Mouse (Mus musculus) intestine, postnatal 0 days (tissue): ENCODE measurements around the gene Pih1d1. TPM values are rescaled to one million over a fixed set of nuclear protein-coding genes. Genes with fewer than 3 reads are reported as not detected.

Experiments used
- ATAC-seq: fragments of 200-750 bp; cut with Nextera tagmentation; 2 replicates; pipeline ENCODE4 v1.8.0; 2017; ENCODE audit warnings: mild to moderate bottlenecking, moderate TSS enrichment, moderate library complexity
- H3K27ac ChIP-seq: fragments of 300-500 bp; sonication (generic); 2 replicates; pipeline ENCODE4 v1.5.1; 2014; ENCODE audit warnings: mild to moderate bottlenecking, low read depth, low read length, moderate library complexity
- H3K27me3 ChIP-seq: fragments of 300-500 bp; sonication (generic); replicated peaks from 2 replicates; pipeline ENCODE4 v1.6.1; 2014; ENCODE audit warnings: low read length, mixed read lengths; ENCODE audit not compliant: control insufficient read depth, insufficient read depth
- H3K36me3 ChIP-seq: fragments of 300-500 bp; sonication (generic); 2 replicates; pipeline ENCODE4 v1.6.1; 2014; ENCODE audit warnings: mild to moderate bottlenecking, moderate library complexity; ENCODE audit not compliant: control insufficient read depth, insufficient read depth
- H3K4me1 ChIP-seq: fragments of 300-500 bp; sonication (generic); replicated peaks from 2 replicates; pipeline ENCODE4 v1.6.1; 2014; ENCODE audit warnings: antibody characterized with exemption, low read length, mixed read lengths; ENCODE audit not compliant: control insufficient read depth, insufficient read depth
- H3K4me2 ChIP-seq: fragments of 300-500 bp; sonication (generic); replicated peaks from 2 replicates; pipeline ENCODE4 v1.6.1; 2014; ENCODE audit warnings: low read depth, mild to moderate bottlenecking, moderate library complexity
- H3K4me3 ChIP-seq: fragments of 300-500 bp; sonication (generic); 2 replicates; pipeline ENCODE4 v1.5.1; 2014; ENCODE audit warnings: low read depth, low read length
- H3K9ac ChIP-seq: fragments of 300-500 bp; sonication (generic); 2 replicates; pipeline ENCODE4 v1.6.1; 2014; ENCODE audit warnings: mild to moderate bottlenecking, low read depth, low read length
- H3K9me3 ChIP-seq: fragments of 300-500 bp; sonication (generic); 2 replicates; pipeline ENCODE4 v1.6.1; 2016; ENCODE audit warnings: mixed run types; ENCODE audit not compliant: control insufficient read depth
- CTCF ChIP-seq: sonication (generic); IDR thresholded peaks from 2 replicates; pipeline ENCODE4 v1.5.1; 2016; ENCODE audit warnings: low read depth, mild to moderate bottlenecking, control low read depth, antibody characterized with exemption, moderate library complexity
- WGBS: fragments of 180-500 bp; shearing (Covaris S2); extraction: QIAGEN DNeasy Blood & Tissue Kit; methylation state at CpG from one replicate; pipeline ENCODE4 v1.1.7; 2014; 5-methylcytosine and 5-hydroxymethylcytosine counted together
- polyA plus RNA-seq: library from polyadenylated mRNA; unstranded; fragments of >200 nt; fragmentation: Nextera tagmentation; extraction: Ambion mirVana; gene quantifications from 2 replicates; pipeline ENCODE4 v1.2.1, GENCODE M21; 2015

Pih1d1 gene
- polyA plus RNA-seq, 1 experiment from 2014 or later = 64.7 TPM

GRCm38 (mm10) chr7:45191803-45192363, 37.8 kb downstream of the Pih1d1 start:
- H3K4me1 ChIP-seq = no peaks in the 10 kb centered on the region
- no peak overlapping the region for H3K4me2 ChIP-seq
- H3K27me3 ChIP-seq = peaks cover 21% of the 10 kb centered on the region; the same call in 1 of the 2 replicates
- no peak for ATAC-seq
- no peak overlapping the region for H3K27ac ChIP-seq
- no peaks in the 10 kb centered on the region for H3K36me3 ChIP-seq
- 15% methylated on average over 8 of the region's 8 CpGs for WGBS
- H3K9me3 ChIP-seq = no peaks in the 10 kb centered on the region
- no peak overlapping the region for H3K9ac ChIP-seq
- no peak overlapping the region for H3K4me3 ChIP-seq
- no peak for TF ChIP-seq CTCF

DNA sequence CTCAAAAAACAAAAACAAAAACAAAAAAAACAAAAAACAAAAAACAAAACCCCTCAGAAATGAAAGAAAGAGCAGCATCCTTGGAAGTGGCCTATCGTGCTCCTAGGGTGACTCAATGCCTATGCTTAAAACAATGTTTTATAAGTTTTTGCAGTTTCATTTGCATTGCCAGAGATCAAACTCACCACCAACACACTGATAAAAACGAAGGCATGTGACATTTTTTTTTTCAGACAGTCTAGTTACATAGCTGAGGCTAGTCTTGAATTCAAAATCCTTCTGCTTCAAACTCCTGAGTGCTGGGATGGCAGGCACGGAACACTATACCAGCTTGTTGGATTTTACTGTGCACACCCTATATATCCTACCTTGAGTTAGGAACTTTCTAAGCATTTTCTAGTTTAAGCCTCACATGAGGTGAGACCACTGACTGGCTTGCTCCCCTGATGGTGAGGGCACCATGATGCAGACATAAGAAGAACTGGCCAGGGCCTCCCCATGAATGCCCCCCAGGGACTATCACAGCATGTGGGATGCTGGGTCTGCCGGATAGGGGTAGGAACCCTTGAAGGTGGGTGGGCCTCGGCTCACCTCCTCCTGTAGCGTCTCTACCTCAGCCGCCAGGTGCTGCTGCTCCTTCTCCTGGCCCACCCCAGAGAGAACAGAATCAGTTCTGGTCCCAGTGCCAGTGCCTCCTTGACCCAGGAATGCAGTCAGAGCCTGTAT, 38.6 kb downstream of the Pih1d1 start:
- Histone ChIP-seq H3K4me1 (no peaks in the 10 kb centered on the region), H3K27ac (no peak overlapping the region), H3K4me2 (no peak overlapping the region), H3K4me3 (no peak overlapping the region), H3K9ac (no peak overlapping the region), H3K9me3 (no peaks in the 10 kb centered on the region), H3K27me3 (peaks cover 21% of the 10 kb centered on the region; the same call in 1 of the 2 replicates), H3K36me3 (no peaks in the 10 kb centered on the region)
- TF ChIP-seq CTCF = no peak
- no peak for ATAC-seq
- 87% methylated on average over 7 of the region's 7 CpGs for WGBS

- 76% methylated on average over 5 of the region's 5 CpGs for WGBS
- ATAC-seq = no peak
- Histone ChIP-seq H3K27me3 (peaks cover 22% of the 10 kb centered on the region; the same call in 1 of the 2 replicates), H3K4me2 (no peak overlapping the region), H3K27ac (no peak overlapping the region), H3K9me3 (no peaks in the 10 kb centered on the region), H3K9ac (no peak overlapping the region), H3K4me3 (no peak overlapping the region), H3K36me3 (no peaks in the 10 kb centered on the region), H3K4me1 (no peaks in the 10 kb centered on the region)
- peak; percentile 30; the same call in 1 of the 2 replicates for TF ChIP-seq CTCF
Measured at GRCm38 (mm10) chr7:45193406-45193805, 39.3 kb downstream of the Pih1d1 start.

DNA sequence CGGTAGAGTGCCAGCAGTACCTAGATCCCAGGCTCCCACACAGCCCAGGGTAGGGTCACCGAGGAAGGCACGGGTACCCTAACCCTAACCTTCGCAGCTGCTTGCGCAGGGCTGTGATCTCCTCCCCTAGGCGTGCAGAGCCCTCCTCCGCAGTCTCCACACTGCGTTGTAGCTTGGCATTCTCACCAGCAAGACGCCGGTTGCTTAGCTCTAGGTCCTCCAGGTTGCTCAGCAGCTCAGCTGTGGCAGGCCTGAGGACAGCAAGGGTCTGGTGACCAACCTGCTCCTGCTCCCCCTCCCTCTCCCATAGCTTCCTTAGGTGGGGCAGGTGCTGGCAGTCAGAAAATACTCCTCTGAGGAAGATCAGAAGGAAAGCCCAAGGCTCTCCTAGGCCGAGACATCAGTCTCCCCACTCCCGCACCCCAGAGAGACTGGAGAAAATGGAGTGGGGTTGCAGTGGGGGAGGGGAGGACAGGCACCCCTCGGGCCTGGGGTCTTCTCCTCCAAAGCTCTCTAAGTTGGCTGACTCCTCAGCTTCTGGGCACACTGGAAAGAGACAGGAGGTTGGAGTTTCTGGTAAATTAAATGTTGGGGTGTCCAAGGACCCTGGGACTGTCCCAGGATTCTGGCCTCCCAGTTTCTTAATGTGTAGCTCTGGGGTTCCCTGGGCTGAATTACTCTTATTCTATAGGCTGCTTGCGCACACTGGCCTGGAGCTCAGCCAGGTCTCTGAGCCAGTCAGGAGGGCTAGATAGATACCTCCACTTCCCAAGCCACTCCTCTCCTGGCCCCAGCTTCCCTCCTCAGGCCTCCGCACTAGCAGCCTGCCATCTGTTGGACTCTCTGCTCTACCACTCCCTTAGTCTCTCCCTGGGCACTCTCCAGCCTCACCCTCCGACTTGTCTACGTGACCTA, 40.0 kb downstream of the Pih1d1 start:
- no peak for TF ChIP-seq CTCF

GRCm38 (mm10) chr7:45195341-45196175, 41.5 kb downstream of the Pih1d1 start:
- no peak for TF ChIP-seq CTCF
- 71% methylated on average over 13 of the region's 13 CpGs for WGBS

More for the DNA sequence above, 40.0 kb downstream of the Pih1d1 start:
- Histone ChIP-seq H3K9me3 (no peaks in the 10 kb centered on the region), H3K27me3 (peaks cover 19% of the 10 kb centered on the region; the same call in 1 of the 2 replicates), H3K9ac (no peak overlapping the region), H3K27ac (no peak overlapping the region), H3K36me3 (no peaks in the 10 kb centered on the region), H3K4me2 (no peak overlapping the region), H3K4me3 (no peak overlapping the region), H3K4me1 (no peaks in the 10 kb centered on the region)
- WGBS = 69% methylated on average over 17 of the region's 17 CpGs
- ATAC-seq = no peak

More at GRCm38 (mm10) chr7:45195341-45196175, 41.5 kb downstream of the Pih1d1 start:
- Histone ChIP-seq H3K9me3 (no peaks in the 10 kb centered on the region), H3K27me3 (peaks cover 6% of the 10 kb centered on the region; the same call in 1 of the 2 replicates), H3K4me3 (no peak overlapping the region), H3K4me1 (no peaks in the 10 kb centered on the region), H3K27ac (no peak overlapping the region), H3K4me2 (no peak overlapping the region), H3K9ac (no peak overlapping the region), H3K36me3 (no peaks in the 10 kb centered on the region)
- ATAC-seq = no peak
